ENCODE assay signal across 8 mouse cellular contexts in genomic region chr8:88272231-88273050, GRCm38 (mm10). TPM values are rescaled to one million over a fixed set of nuclear protein-coding genes. Genes with fewer than 3 reads are reported as not detected.
DNase-seq lines count a peak whose midpoint lies in the region; ATAC-seq and TF ChIP-seq lines count a peak whose summit lies in the region.

Adcy7 (plus strand) TSS chr8:88272403.

- H3K4me2 ChIP-seq in kidney, embryonic 15.5 days: peak within 1 kb of the TSS; percentile 96

- H3K4me1 ChIP-seq in cortical plate, adult 2 months (ENCODE audit: control insufficient read depth, insufficient read depth, low read length): no peaks in the 10 kb centered on the region
- H3K4me1 ChIP-seq in kidney, embryonic 15.5 days: peaks cover 10% of the 10 kb centered on the region; the same call in 1 of the 2 replicates

- no peaks in the 10 kb centered on the region for H3K36me3 ChIP-seq in kidney, embryonic 15.5 days

- 3% methylated on average over 64 of the region's 64 CpGs for WGBS in kidney, embryonic 15.5 days

- TF ChIP-seq CTCF in Patski (IDR thresholded peaks at IDR 0.05): peak; percentile 98
- TF ChIP-seq CTCF in cortical plate, adult 2 months (IDR thresholded peaks at IDR 0.05; ENCODE audit: extremely low read depth, insufficient read depth, low read length): no peak

- H3K4me3 ChIP-seq in cortical plate, adult 2 months (ENCODE audit: insufficient read depth, low read length): peak within 1 kb of the TSS; percentile 44
- peak within 1 kb of the TSS; percentile 49 for H3K4me3 ChIP-seq in kidney, embryonic 15.5 days (replicated peaks)

- H3K27ac ChIP-seq in cortical plate, adult 2 months (ENCODE audit: insufficient read depth, low read length): no peak within 1 kb of the TSS
- no peak within 1 kb of the TSS for H3K27ac ChIP-seq in kidney, embryonic 15.5 days

- peak; percentile 69 for DNase-seq in CD4-positive helper T cell, adult 2 months (ENCODE audit: low read depth, low spot score)
- DNase-seq in Patski (ENCODE audit: low read depth, low spot score): no peak
- DNase-seq in gonadal fat pad, adult 2 months (ENCODE audit: low read depth): no peak
- peak; percentile 58 for DNase-seq in lung, postnatal 25 days (ENCODE audit: low spot score)
- DNase-seq in retina, postnatal 1 day: peak; percentile 66
- DNase-seq in layer of hippocampus, adult 11-12 months (ENCODE audit: low spot score): no peak

- peak; percentile 10 for ATAC-seq in Patski
- ATAC-seq in kidney, embryonic 15.5 days (replicated peaks; ENCODE audit: low FRiP score): peak; percentile 65

- POLR2A ChIA-PET in Patski (lab: Charles Lee): no interaction called here

- TF ChIP-seq POLR2A in cortical plate, adult 2 months (IDR thresholded peaks at IDR 0.05; ENCODE audit: extremely low read depth, insufficient read depth, low read length): no peak

- peak within 1 kb of the TSS; percentile 61 for H3K9ac ChIP-seq in kidney, embryonic 15.5 days

- CTCF ChIA-PET in Patski (lab: Charles Lee): interaction anchor here (1.1 kb wide), 1 partner anchor 10 kb away, joined by 4 read pairs; no protein-coding TSS in a partner anchor

- no peaks in the 10 kb centered on the region for H3K27me3 ChIP-seq in Patski
- peaks cover 19% of the 10 kb centered on the region for H3K27me3 ChIP-seq in kidney, embryonic 15.5 days

- in situ Hi-C loops in Patski (cut with MboI; ENCODE audit: low pct_unique_long_range_greater_than_20kb): loop anchor here (5.0 to 25.0 kb wide), 3 partner anchors 40 to 440 kb away; no protein-coding TSS in a partner anchor

- no peaks in the 10 kb centered on the region for H3K9me3 ChIP-seq in kidney, embryonic 15.5 days (replicated peaks)

RNA-seq across cellular contexts. Expression of gene Adcy7, which starts in this region (rescaled TPM):
- polyA plus RNA-seq in Patski (2021): 0.60 TPM
- polyA plus RNA-seq in cortical plate, adult 2 months (2012; rRNA removed): 3.1 and 3.6 TPM in 2 replicates
- polyA plus RNA-seq in gonadal fat pad, adult 2 months (2012; rRNA removed): 36.6 and 38.8 TPM in 2 replicates
- 2.9 and 3.1 TPM in 2 replicates for polyA plus RNA-seq in kidney, embryonic 15.5 days (2015; fragmentation: Nextera tagmentation; extraction: Ambion mirVana)

Comparison
In these comparisons a context has a peak if more than half of its experiments do, and no peak if none do; other contexts are left out.
1. Peak in ATAC-seq in Patski; RNA of the gene not detected or under 1 TPM.
2. DNase-seq: peak in CD4-positive helper T cell, adult 2 months (single experiment), lung, postnatal 25 days (single experiment) and retina, postnatal 1 day (single experiment); none in Patski (single experiment), gonadal fat pad, adult 2 months (single experiment) and layer of hippocampus, adult 11-12 months (single experiment).